Comparison of ENCODE assay signal across 28 mouse cellular contexts in the genomic region with DNA sequence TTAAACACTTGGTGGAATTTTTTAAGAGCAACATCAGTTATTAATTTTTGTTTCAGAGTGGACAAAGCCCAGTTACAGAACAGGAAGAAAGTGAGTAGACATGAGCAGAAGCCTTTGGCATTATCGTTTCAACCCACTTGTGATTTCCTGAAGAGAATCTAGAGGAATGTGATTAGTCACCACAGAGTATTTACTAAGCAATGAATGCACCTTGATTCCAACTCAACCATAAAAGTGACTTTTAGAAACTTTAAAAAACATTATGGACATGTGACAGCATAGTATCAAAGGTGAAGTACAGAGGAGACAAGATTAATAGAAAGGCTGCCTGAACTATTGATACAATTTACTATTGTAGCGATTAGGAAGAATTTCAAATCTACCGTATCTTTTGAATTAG.
"Had no signal": no experiment of that assay in that cellular context is flagged by ENCODE, and none has a peak within 500 bp of the region (broad histone marks: within the 10 kb centered on the region; RNA-seq: fewer than 3 reads in every experiment).

No protein-coding gene starts in this region.

- H3K27me3 ChIP-seq: heart, embryonic 12.5 days; hindbrain, embryonic 12.5 days; kidney, embryonic 15.5 days; limb, embryonic 12.5 days; liver, embryonic 13.5 days; liver, embryonic 15.5 days had no signal

- H3K4me1 ChIP-seq: heart, embryonic 10.5 days; hindbrain, embryonic 10.5 days; hindbrain, embryonic 12.5 days; kidney, embryonic 15.5 days; limb, embryonic 10.5 days; limb, embryonic 12.5 days; liver, embryonic 13.5 days; liver, embryonic 15.5 days had no signal

- H3K9me3 ChIP-seq: heart, embryonic 10.5 days; heart, embryonic 12.5 days; hindbrain, embryonic 10.5 days; hindbrain, embryonic 12.5 days; kidney, embryonic 15.5 days; limb, embryonic 10.5 days; limb, embryonic 12.5 days; liver, embryonic 13.5 days; liver, embryonic 15.5 days had no signal

- H3K4me2 ChIP-seq: heart, embryonic 12.5 days; hindbrain, embryonic 12.5 days; hindbrain, embryonic 14.5 days; kidney, embryonic 15.5 days; limb, embryonic 12.5 days; liver, embryonic 11.5 days; liver, embryonic 13.5 days; liver, embryonic 15.5 days had no signal

- ATAC-seq: hindbrain, embryonic 16.5 days; inflammation-experienced regulatory T-cells, adult 6 months had no signal

- H3K27ac ChIP-seq: gastrocnemius, adult 2 months; heart, embryonic 10.5 days; hindbrain, embryonic 10.5 days; hindbrain, embryonic 12.5 days; hindbrain, embryonic 14.5 days; kidney, embryonic 15.5 days; kidney, postnatal 0 days; left cerebral cortex, adult 2 months; limb, embryonic 10.5 days; limb, embryonic 12.5 days; liver, embryonic 13.5 days; liver, embryonic 15.5 days had no signal

- H3K9ac ChIP-seq: heart, embryonic 12.5 days; hindbrain, embryonic 12.5 days; hindbrain, embryonic 14.5 days; kidney, embryonic 15.5 days; limb, embryonic 12.5 days; liver, embryonic 13.5 days; liver, embryonic 15.5 days had no signal

- H3K36me3 ChIP-seq: hindbrain, embryonic 10.5 days; hindbrain, embryonic 12.5 days; liver, embryonic 13.5 days; liver, embryonic 15.5 days had no signal

- DNase-seq: gastrocnemius, adult 2 months; gastrocnemius, postnatal 10 days; gastrocnemius, postnatal 25 days; heart, adult 18-20 months; heart, postnatal 10 days; heart, postnatal 4 days; kidney, adult 11 months; kidney, adult 2 months; kidney, adult 9 months; kidney, postnatal 14 days; kidney, postnatal 36 days; layer of hippocampus, adult 9-11 months; liver; liver, embryonic 13.5 days had no signal

- H3K4me3 ChIP-seq: gastrocnemius, adult 2 months; heart, embryonic 10.5 days; heart, embryonic 12.5 days; hindbrain, embryonic 10.5 days; hindbrain, embryonic 12.5 days; kidney, embryonic 15.5 days; left cerebral cortex, adult 2 months; limb, embryonic 10.5 days; limb, embryonic 12.5 days; liver, embryonic 13.5 days; liver, embryonic 15.5 days had no signal
